Mouse (Mus musculus): ENCODE measurements around the gene Gm39653.
A peak's percentile ranks its signal among the peaks of the same experiment; 100 is the strongest.
"Not testable (repeated sequence)": the region's sequence is repeated elsewhere in the genome, so short reads cannot be mapped to it uniquely, and the experiment has no call there.

Gm39653 gene

DNA sequence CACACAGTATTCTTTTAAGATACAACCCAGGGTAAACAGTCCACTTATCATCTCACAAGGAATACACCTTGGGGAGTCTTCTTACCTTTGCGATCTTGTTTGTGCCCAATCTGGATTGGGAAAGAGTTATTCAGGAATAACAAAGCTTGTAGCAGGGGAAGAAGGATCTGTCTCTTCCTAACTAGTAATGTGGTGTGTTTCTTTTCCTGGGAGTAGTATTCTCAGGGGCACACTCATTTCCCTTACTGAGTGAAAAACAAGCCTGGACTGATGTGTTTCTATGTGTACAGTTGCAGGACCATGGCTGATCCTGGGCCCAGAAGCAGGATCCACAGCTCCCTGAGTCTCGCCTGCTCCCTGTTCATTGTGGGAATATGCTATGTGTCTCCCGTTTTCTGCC lies at the start of gene Gm39653:
Gene Gm39653, plus strand, starts transcription at position 301 of the 400 bp plus-strand sequence.
- DNase-seq (ENCODE audit: low spot score) = no peak

DNA sequence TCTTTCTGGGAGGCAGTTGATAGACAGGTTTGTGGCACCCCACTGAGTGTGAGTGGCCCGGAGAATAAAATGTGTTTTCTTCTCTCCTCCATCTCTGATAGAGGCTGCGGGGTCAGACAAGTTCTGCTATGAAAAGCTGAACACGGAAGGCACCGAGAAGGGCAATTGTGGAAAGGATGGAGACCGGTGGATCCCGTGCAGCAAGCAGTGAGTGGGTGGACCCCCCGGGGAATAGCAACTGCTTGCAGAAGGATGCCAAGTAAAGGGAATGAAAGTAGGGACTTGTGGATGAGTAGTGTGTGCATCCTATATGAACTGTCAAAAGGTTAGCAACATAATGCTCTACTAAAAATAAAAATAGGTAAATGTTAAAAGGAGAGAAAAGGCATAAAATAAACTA lies 49.3 kb upstream of the Gm39653 start:
- no peak for DNase-seq (ENCODE audit: low spot score)

DNA sequence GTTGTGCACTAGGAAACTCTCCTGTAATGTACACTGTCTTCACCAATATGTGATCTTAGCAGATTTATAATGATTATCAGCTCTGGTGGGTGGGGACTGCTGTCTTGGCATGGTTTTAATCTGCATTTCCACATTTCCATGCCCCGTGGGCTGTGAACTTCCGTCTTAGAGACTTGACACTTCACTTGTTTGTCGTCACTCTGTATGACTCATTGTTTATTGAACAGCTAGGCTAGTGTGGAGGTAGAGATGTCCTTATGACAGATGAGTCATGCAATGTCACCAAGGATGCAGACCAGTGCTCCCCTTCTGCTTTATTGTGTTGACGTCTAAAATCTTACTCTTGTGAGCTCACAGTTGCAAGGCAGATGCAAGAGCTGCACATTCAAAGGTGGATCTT lies 48.7 kb upstream of the Gm39653 start:
- no peak for DNase-seq (ENCODE audit: low spot score)

DNA sequence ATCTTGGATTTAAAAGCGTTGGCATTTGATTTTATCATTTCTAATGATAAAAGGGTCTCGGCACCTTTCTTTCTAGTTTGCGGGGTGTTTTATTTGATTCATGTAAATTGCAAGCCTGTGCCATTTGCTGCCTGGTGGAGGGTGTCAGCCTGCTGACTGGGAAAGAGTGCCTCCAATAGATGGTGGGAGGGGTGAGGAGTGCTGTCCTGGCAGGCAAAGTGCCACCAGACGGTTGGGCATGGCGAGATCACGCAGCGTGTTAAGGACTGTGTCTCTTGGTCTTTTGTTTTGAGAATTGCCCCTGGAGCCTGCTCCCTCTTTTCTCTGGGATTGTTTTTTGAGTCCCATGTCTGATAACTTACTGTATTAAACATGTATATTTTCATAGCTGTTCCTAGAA lies 43.5 kb upstream of the Gm39653 start:
- DNase-seq (ENCODE audit: low spot score) = no peak

- DNase-seq (ENCODE audit: low spot score) = no peak
Measured at GRCm38 (mm10) chr1:63573432-63573831, 42.3 kb upstream of the Gm39653 start.

- no peak for DNase-seq (ENCODE audit: low spot score)
Measured at GRCm38 (mm10) chr1:63573864-63574611, 41.7 kb upstream of the Gm39653 start.

DNA sequence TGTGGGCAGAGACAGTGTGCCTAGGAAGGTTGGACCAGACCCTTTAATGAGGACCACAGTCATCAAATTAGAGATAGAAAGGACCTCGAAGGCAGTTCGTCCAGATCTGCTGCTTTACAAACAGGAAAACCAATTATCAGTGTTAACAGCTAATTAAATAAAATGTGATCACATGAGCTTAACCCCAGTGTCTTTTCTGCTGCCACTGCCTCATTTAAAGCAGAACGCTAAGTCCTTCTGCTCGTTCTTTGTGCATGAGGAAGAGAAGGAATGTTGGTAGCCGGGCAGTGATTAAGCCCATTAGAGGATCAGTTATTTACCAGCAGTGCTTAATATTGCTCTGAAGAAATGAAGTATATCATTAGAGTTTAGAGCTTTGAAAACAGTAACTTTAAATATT lies 39.0 kb upstream of the Gm39653 start:
- DNase-seq (ENCODE audit: low spot score) = no peak

- no peak for DNase-seq (ENCODE audit: low spot score)
Measured at GRCm38 (mm10) chr1:63579153-63579552, 36.6 kb upstream of the Gm39653 start.

- no peak for DNase-seq (ENCODE audit: low spot score)
Measured at GRCm38 (mm10) chr1:63586869-63587268, 28.9 kb upstream of the Gm39653 start.

DNA sequence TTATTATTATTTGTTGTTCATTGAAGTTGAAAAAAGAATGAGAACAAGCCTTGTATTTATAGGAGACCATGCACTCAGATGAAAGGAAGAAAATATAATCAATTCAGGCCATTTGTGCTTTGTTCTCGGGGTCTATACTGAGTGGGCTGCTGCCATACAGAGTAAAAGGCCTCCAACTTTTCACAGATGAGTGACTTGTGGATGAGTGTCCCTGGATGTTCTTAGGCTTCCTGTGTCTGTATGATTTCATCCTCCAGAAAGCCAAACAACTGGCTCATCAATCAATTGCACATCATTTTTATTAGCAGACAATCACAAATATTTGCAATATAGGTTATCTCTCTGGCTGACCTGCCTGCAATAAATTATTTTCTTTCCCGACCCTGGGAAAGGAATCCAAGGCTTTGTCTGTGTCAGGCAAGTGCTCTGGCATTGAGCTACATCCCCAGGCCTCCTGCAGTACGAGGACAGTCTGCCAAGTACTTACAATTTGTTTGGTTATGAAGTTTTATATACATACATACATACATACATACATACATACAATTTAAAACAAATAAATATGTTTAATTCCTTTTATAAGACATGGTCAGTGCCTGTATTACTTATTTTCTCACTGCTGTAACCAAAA lies 11.8 kb upstream of the Gm39653 start:
- DNase-seq (ENCODE audit: low spot score) = no peak

GRCm38 (mm10) chr1:63609613-63610012 lies 6.2 kb upstream of the Gm39653 start:
- no peak for DNase-seq (ENCODE audit: low spot score)

DNA sequence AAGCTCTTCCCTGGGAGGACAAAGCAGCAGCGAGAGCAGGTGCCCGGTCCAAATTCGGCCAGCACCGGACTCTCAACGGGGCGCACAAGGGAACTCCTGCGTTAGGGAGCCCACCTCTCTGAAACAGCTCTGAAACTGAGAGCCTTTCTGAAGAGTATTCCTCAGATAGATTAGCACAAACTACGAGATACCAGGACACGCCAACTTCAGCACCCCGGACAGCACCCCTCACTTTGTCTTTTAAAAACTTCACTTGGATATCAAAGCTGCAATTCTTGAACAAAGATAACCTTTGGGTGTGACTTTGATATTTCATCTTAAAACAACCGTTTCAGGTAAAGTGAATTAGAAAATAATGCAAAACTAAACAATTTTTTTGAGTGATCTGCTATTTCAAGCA lies 1.2 kb upstream of the Gm39653 start:
- DNase-seq (ENCODE audit: low spot score) = peak; percentile 31

- DNase-seq (ENCODE audit: low spot score) = no peak
Measured at GRCm38 (mm10) chr1:63628211-63628610, 12.4 kb downstream of the Gm39653 start.

GRCm38 (mm10) chr1:63630390-63630789 lies 14.6 kb downstream of the Gm39653 start:
- DNase-seq (ENCODE audit: low spot score) = not testable (repeated sequence)

DNA sequence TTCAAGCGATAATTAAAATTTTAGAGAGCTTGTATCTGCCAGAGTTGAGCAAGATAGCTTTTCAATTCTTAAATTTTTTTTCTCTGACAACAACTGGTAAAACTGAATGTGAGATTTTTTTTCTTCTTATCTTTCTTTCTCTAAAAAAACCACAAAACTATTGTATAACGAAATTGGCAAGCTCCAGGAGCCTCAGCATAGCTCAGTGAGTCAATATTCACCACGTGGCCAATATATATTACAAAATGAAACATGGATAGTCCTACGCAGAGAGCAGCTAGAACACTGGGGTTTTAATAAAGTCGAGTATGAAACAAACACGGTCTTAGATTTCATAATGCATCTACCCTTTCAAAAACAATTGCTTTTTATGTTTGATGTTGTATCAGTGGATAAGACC lies 24.2 kb downstream of the Gm39653 start:
- no peak for DNase-seq (ENCODE audit: low spot score)

DNA sequence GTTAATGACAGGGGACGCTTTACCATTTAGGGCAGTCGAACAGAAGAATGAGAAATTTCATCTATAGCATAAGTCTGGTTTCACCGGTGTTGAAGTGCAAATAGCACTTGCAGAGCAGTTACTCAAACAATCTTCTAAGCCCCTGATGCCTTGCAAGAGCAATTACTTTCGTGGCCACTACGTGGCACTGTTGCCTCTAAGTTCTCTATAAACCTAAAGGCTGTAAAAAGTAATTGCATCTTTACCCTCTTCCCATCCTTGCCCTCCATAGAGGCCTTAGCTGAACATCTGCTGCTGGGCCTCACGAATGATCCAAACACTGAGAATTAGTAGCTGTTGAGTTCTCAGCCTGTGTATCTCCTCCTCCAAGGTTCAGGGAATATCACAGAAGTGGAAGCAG lies 42.2 kb downstream of the Gm39653 start:
- no peak for DNase-seq (ENCODE audit: low spot score)

DNA sequence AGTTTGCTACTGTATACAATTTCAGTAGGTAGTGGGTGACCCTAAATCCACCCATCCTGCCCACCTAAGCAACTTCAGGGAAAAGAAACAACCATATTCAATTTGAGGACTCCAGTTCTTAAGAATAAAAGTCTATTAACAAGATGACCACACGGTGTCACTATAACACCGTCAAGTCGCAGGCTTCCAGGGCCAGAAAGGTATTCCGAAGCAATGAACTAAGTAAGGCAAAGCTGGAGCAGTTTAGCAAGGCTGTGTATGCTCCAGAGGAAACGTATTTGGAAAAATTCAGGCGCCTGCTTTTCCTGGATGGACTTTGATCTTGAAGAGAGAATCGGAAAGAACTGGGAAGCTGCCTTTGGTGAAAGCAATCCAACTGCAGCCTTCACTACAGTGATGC lies 43.8 kb downstream of the Gm39653 start:
- no peak for DNase-seq (ENCODE audit: low spot score)

DNA sequence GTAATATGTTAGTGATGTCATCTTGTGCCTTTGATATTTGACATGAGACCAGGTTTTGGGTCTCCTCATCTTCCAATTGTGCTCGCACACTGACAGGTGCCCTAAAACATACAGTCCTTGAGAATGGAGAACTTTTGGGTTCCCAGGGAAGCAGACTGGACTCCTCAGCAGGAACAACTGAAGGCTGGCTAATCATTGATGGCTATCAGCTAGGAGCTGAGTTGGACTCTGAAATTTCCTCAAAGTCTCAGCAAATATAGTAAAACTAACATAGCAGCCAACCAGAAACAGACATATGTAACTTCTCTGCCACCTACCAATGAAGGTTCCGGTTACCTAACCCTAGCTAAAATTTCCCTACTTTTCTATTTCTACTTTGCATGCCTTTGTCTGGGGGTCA lies 50.3 kb downstream of the Gm39653 start:
- no peak for DNase-seq (ENCODE audit: low spot score)

DNA sequence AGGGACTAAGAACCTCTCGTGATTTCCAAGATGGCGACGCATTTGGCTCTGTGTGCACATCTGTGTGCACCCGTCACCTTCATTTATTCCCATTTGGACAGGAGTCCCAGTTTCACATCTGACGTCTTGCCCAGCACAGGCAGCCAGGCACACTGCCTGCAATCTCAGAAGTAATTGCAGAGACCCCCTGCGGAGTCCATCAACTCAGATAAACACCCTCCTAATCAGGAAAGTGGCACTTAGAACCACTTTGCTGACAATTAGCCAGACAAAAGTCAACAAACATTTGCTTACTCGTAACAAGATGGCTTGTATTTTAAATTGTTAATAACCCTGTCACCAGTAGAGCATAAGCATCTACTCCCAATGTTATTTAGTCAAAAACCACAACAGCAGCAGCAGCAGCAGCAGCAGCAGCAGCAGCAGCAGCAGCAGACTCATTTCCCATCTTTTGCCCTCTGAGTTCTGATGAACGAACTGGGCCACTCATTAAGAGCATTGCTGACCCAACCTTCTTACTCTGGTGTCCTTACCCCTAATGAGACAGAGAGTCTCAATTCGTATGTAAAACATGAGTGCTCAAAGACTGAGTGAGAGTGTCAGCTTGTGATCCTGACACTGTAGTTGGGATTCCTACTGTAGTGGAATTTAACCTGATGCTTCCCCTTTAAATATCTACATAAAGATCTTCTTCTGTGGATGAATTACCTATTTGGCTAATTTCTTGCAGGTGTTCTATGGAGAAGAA lies 51.6 kb downstream of the Gm39653 start:
- DNase-seq (ENCODE audit: low spot score) = no peak

- DNase-seq (ENCODE audit: low spot score) = no peak
Measured at GRCm38 (mm10) chr1:63667949-63668851, 52.4 kb downstream of the Gm39653 start.

DNA sequence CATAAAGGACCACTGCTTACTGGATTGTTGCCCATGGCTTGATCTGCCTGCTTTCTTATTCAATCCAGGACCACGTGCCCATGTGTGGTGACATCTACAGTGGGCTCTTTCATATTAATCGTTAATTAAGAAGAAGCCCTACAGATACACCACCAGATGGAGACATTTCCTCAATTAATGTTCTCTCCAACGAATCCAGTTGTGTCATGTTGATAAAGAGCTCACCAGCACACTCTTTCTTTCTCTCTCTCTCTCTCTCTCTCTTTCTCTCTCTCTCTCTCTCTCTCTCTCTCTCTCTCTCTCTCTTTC lies 53.0 kb downstream of the Gm39653 start:
- DNase-seq (ENCODE audit: low spot score) = no peak
